Mouse (Mus musculus): ENCODE results near the gene Cdkl1. TPM values are rescaled to one million over a fixed set of nuclear protein-coding genes. Genes with fewer than 3 reads are reported as not detected.

Cdkl1 gene
- total and polyA plus RNA-seq, 2 experiments from 2014 or later: 26.7 to 28.3 TPM

- no peak for DNase-seq (ENCODE audit: low spot score)
- H3K9me3 ChIP-seq (ENCODE audit: low read length): no peaks in the 10 kb centered on the region
- H3K36me3 ChIP-seq (ENCODE audit: insufficient read depth, low read length): no peaks in the 10 kb centered on the region
- no peaks in the 10 kb centered on the region for H3K27me3 ChIP-seq (ENCODE audit: insufficient read depth, low read length)
- no peak overlapping the region for H3K4me2 ChIP-seq (ENCODE audit: low read depth, low read length)
- H3K9ac ChIP-seq (replicated peaks; ENCODE audit: low read length): no peak overlapping the region
- H3K4me1 ChIP-seq (ENCODE audit: insufficient read depth, low read length): no peaks in the 10 kb centered on the region
- no peak overlapping the region for H3K27ac ChIP-seq
- H3K4me3 ChIP-seq (ENCODE audit: low read length): no peak overlapping the region
- WGBS: 50% methylated on average over 6 of the region's 6 CpGs
- no peak for ATAC-seq
- TF ChIP-seq CTCF (IDR thresholded peaks at IDR 0.05; ENCODE audit: low read depth): no peak
Observed at GRCm38 (mm10) chr12:69783247-69784025, 7.6 kb downstream of the Cdkl1 start.

GRCm38 (mm10) chr12:69781935-69782650 lies 9.0 kb downstream of the Cdkl1 start:
- Histone ChIP-seq H3K4me1 (ENCODE audit: insufficient read depth, low read length) (no peaks in the 10 kb centered on the region), H3K4me3 (ENCODE audit: low read length) (no peak overlapping the region), H3K27me3 (ENCODE audit: insufficient read depth, low read length) (no peaks in the 10 kb centered on the region), H3K36me3 (ENCODE audit: insufficient read depth, low read length) (no peaks in the 10 kb centered on the region), H3K9ac (replicated peaks; ENCODE audit: low read length) (no peak overlapping the region), H3K27ac (no peak overlapping the region), H3K9me3 (ENCODE audit: low read length) (no peaks in the 10 kb centered on the region), H3K4me2 (ENCODE audit: low read depth, low read length) (no peak overlapping the region)
- no peak for TF ChIP-seq CTCF (IDR thresholded peaks at IDR 0.05; ENCODE audit: low read depth)
- WGBS: 70% methylated on average over 10 of the region's 10 CpGs
- peak; percentile 15 for DNase-seq (ENCODE audit: low spot score)
- ATAC-seq: 0 out of 2 replicates have a peak, but pooled peaks have one; percentile 24

- 65% methylated on average over 8 of the region's 8 CpGs for WGBS
- no peaks in the 10 kb centered on the region for H3K4me1 ChIP-seq (ENCODE audit: insufficient read depth, low read length)
- H3K27ac ChIP-seq: no peak overlapping the region
- DNase-seq (ENCODE audit: low spot score) (no peak), ATAC-seq (no peak)
- H3K4me3 ChIP-seq (ENCODE audit: low read length): no peak overlapping the region
- no peaks in the 10 kb centered on the region for H3K9me3 ChIP-seq (ENCODE audit: low read length)
- no peaks in the 10 kb centered on the region for H3K27me3 ChIP-seq (ENCODE audit: insufficient read depth, low read length)
- no peak for TF ChIP-seq CTCF (IDR thresholded peaks at IDR 0.05; ENCODE audit: low read depth)
- no peak overlapping the region for H3K4me2 ChIP-seq (ENCODE audit: low read depth, low read length)
- no peaks in the 10 kb centered on the region for H3K36me3 ChIP-seq (ENCODE audit: insufficient read depth, low read length)
- H3K9ac ChIP-seq (replicated peaks; ENCODE audit: low read length): no peak overlapping the region
Observed at GRCm38 (mm10) chr12:69781480-69781879, 9.6 kb downstream of the Cdkl1 start.

GRCm38 (mm10) chr12:69777957-69778356 lies 13.1 kb downstream of the Cdkl1 start:
- Histone ChIP-seq H3K36me3 (ENCODE audit: insufficient read depth, low read length) (no peaks in the 10 kb centered on the region), H3K9ac (replicated peaks; ENCODE audit: low read length) (no peak overlapping the region), H3K4me3 (ENCODE audit: low read length) (no peak overlapping the region), H3K27me3 (ENCODE audit: insufficient read depth, low read length) (no peaks in the 10 kb centered on the region), H3K4me2 (ENCODE audit: low read depth, low read length) (no peak overlapping the region), H3K9me3 (ENCODE audit: low read length) (no peaks in the 10 kb centered on the region), H3K27ac (no peak overlapping the region), H3K4me1 (ENCODE audit: insufficient read depth, low read length) (no peaks in the 10 kb centered on the region)
- DNase-seq (ENCODE audit: low spot score) (no peak), ATAC-seq (no peak)
- WGBS: 72% methylated on average over 2 of the region's 2 CpGs
- no peak for TF ChIP-seq CTCF (IDR thresholded peaks at IDR 0.05; ENCODE audit: low read depth)

GRCm38 (mm10) chr12:69777341-69777730 lies 13.7 kb downstream of the Cdkl1 start:
- H3K36me3 ChIP-seq (ENCODE audit: insufficient read depth, low read length): no peaks in the 10 kb centered on the region
- no peaks in the 10 kb centered on the region for H3K4me1 ChIP-seq (ENCODE audit: insufficient read depth, low read length)
- H3K9ac ChIP-seq (replicated peaks; ENCODE audit: low read length): no peak overlapping the region
- no peak for TF ChIP-seq CTCF (IDR thresholded peaks at IDR 0.05; ENCODE audit: low read depth)
- no peaks in the 10 kb centered on the region for H3K27me3 ChIP-seq (ENCODE audit: insufficient read depth, low read length)
- H3K4me3 ChIP-seq (ENCODE audit: low read length): no peak overlapping the region
- H3K4me2 ChIP-seq (ENCODE audit: low read depth, low read length): no peak overlapping the region
- ATAC-seq: no peak
- no peak overlapping the region for H3K27ac ChIP-seq
- 95% methylated on average over 6 of the region's 6 CpGs for WGBS
- no peaks in the 10 kb centered on the region for H3K9me3 ChIP-seq (ENCODE audit: low read length)
- no peak for DNase-seq (ENCODE audit: low spot score)

- no peaks in the 10 kb centered on the region for H3K27me3 ChIP-seq (ENCODE audit: insufficient read depth, low read length)
- no peaks in the 10 kb centered on the region for H3K9me3 ChIP-seq (ENCODE audit: low read length)
- WGBS: 76% methylated on average over 11 of the region's 11 CpGs
- no peaks in the 10 kb centered on the region for H3K36me3 ChIP-seq (ENCODE audit: insufficient read depth, low read length)
- H3K4me1 ChIP-seq (ENCODE audit: insufficient read depth, low read length): no peaks in the 10 kb centered on the region
- no peak for ATAC-seq
- no peak overlapping the region for H3K4me3 ChIP-seq (ENCODE audit: low read length)
- TF ChIP-seq CTCF (IDR thresholded peaks at IDR 0.05; ENCODE audit: low read depth): no peak
- no peak for DNase-seq (ENCODE audit: low spot score)
- no peak overlapping the region for H3K4me2 ChIP-seq (ENCODE audit: low read depth, low read length)
- no peak overlapping the region for H3K9ac ChIP-seq (replicated peaks; ENCODE audit: low read length)
- H3K27ac ChIP-seq: no peak overlapping the region
Observed at GRCm38 (mm10) chr12:69776607-69777340, 14.3 kb downstream of the Cdkl1 start.
